Mouse (Mus musculus): ENCODE results near the gene Gadd45a. TPM values are rescaled to one million over a fixed set of nuclear protein-coding genes. Genes with fewer than 3 reads are reported as not detected.

Gene Gadd45a
- total RNA-seq (2021), result 10 to 100 TPM in 1 of 2 experiments, 1 to 10 TPM in 1; 7.2 to 10.5 TPM

- DNase-seq (ENCODE audit: low spot score in 2 of 2), result peak; percentile 87 to 88
- intact Hi-C loops (cut with DNase I), result loop anchor here (5.0 to 10.0 kb wide), 4 partner anchors 75 to 142 kb away; partner anchors contain the start of gene Gng12
Observed at GRCm38 (mm10) chr6:67036837-67037628, at the start of gene Gadd45a. Gene Gadd45a, minus strand, starts transcription at chr6:67037457.

GRCm38 (mm10) chr6:67085850-67086437 is 48.7 kb upstream of the Gadd45a start:
- DNase-seq (ENCODE audit: low spot score in 2 of 2), result no peak
- intact Hi-C loops (cut with DNase I), result no loop called here

DNA sequence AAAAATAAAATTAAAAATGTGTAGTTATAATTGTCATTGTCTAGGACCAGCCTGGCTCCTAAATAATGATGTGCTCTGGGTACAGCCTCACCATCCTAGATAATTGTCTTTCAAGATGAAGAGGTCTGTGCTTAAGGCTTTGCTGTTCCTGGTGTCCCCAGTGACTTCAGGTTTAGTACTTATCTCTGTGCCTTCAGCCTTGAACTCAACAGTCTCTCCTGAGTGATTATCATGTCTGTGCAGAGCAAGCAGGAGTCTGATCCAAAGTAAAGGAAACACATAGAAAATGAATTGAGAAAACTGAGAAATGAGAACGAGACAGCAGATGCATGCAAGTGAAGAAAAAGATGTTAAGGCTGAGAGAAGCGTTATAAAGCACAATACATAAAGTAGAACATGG is 47.2 kb upstream of the Gadd45a start:
- DNase-seq (ENCODE audit: low spot score in 2 of 2), result no peak
- intact Hi-C loops (cut with DNase I), result no loop called here

DNA sequence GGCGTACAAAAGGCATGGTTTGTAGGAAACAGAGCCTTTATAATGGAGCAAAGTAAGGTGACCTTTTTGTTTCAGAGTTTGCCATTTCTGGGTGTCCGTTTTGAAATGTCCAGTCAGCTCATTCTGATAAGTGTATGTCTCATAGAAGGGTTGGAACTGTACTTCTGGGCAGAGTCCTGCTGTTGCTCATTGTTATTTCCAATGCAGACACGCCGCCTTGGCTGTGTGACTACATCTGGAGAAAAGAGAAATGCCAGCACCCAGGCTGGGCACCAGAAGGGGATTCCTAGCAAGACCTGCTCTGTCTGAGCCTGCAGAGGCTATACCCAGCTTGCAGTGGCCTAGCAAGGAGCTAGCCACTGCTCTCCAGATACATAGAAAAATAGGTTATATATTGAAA is 43.9 kb upstream of the Gadd45a start:
- no peak for DNase-seq (ENCODE audit: low spot score in 2 of 2)
- intact Hi-C loops (cut with DNase I), result no loop called here

DNA sequence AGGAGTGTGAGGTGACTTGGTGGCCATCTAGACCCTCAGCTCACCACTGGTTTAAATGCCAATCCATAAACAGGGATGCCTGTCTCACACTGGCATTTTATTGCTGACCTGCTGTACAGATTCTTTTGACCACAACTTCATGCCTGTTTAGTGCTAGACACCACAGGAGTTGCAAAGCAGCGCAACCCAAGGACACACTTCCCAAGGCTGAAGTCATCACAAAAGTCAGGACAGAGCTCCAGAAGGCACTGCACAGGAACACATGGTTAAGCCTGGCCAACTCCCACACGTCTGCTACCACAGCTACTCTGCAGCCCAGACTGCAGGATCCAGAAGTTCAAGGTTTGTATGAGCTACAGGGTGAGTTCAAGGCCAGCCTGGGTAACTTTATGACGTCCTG is 40.8 kb upstream of the Gadd45a start:
- intact Hi-C loops (cut with DNase I), result no loop called here
- no peak for DNase-seq (ENCODE audit: low spot score in 2 of 2)

- intact Hi-C loops (cut with DNase I), result no loop called here
- no peak for DNase-seq (ENCODE audit: low spot score in 2 of 2)
Observed at GRCm38 (mm10) chr6:67077477-67077876, 40.2 kb upstream of the Gadd45a start.

- no peak for DNase-seq (ENCODE audit: low spot score in 2 of 2)
- intact Hi-C loops (cut with DNase I), result no loop called here
Observed at GRCm38 (mm10) chr6:67076348-67076747, 39.1 kb upstream of the Gadd45a start.

GRCm38 (mm10) chr6:67074868-67075267 is 37.6 kb upstream of the Gadd45a start:
- intact Hi-C loops (cut with DNase I), result no loop called here
- no peak for DNase-seq (ENCODE audit: low spot score in 2 of 2)

- intact Hi-C loops (cut with DNase I), result no loop called here
- DNase-seq (ENCODE audit: low spot score in 2 of 2), result no peak
Observed at GRCm38 (mm10) chr6:67073929-67074328, 36.7 kb upstream of the Gadd45a start.

DNA sequence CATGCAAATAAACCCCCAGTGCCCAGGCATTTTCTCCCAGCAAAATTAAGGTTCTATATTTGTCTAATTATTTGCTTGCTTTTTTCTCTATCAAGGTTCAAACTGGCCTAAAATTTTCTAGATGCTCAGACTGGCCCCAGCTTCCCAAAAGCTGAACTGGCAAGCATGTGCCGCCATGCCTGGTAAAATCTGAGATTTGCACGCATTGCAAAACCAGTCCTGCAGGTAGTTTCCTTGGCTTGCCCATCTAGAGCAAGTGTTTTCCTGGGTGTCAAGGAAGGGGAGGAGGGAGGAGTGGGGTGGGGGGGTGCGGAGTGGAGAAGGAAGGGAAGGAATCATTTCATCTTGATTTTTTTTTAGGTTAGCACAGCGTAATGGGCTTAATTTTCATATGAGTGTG is 36.2 kb upstream of the Gadd45a start:
- no peak for DNase-seq (ENCODE audit: low spot score in 2 of 2)
- intact Hi-C loops (cut with DNase I), result no loop called here

DNA sequence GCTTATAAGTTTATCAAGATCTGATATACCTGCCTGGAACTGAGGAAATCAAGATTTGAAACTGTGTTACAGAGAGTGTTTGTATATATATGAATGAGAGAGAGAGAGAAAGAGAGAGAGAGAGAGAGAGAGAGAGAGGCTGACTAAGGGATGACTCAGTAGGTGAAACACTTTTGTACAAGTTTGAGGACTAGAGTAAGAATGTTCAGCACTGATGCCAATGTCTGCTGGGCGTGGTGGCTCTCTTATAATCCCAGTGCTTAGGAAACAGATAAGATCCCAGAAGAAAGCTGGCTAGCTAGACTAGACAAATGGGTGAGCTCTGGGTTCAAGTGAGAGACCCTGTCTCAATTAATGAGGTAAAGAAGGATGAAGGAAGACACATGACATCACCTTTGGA is 34.4 kb upstream of the Gadd45a start:
- no peak for DNase-seq (ENCODE audit: low spot score in 2 of 2)
- intact Hi-C loops (cut with DNase I), result no loop called here

GRCm38 (mm10) chr6:67069800-67070315 is 32.6 kb upstream of the Gadd45a start:
- intact Hi-C loops (cut with DNase I), result no loop called here
- peak in 1 of 2 experiments; percentile 5 for DNase-seq (ENCODE audit: low spot score in 2 of 2)

DNA sequence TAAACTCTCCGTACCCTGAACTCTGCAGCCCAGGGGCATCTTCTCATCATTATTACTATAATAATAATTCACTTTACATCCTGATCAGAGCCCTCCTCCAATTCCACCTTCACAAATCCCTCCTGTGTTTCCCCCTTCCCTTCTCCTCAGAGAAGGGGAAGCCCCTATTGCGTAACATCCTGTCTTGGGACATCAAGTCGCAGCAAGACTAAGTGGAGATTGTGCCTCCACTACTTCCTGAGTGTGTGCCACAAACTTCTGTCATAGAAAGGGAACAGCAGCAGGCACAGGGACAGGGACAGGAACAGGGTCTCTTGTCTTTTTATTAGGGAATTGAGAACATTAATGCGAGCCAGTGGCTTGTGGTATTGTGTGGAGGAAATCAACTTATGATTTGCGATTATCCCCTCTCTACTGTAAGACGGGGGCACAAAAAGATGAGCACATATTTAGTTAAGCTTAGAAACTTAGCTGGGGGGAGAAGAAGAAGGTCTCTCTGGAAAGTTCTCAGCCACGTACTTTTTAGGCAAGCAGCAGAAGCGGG is 32.0 kb upstream of the Gadd45a start:
- intact Hi-C loops (cut with DNase I), result no loop called here

DNA sequence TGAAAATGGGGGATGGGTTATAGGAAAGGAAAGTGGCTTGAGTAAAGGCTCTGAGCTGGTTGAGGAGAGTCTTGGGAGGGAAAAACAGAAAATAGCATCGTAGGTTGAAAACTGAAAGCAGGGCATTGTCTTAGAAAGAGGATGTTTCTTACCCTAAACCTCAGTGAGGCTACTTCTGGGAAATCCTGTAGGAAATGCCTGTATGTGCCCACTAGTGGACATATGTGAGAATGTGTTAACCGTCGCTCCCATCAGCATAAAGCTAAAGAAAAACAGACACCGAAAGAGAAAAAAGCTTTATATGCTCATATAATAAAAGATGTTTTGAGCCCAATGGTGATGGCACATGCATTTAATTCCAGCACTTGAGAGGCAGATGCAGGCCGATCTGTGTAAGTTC is 22.8 kb upstream of the Gadd45a start:
- intact Hi-C loops (cut with DNase I), result no loop called here
- no peak for DNase-seq (ENCODE audit: low spot score in 2 of 2)

More for the DNA sequence above, 32.0 kb upstream of the Gadd45a start:
- DNase-seq (ENCODE audit: low spot score in 2 of 2), result no peak

GRCm38 (mm10) chr6:67057991-67058696 is 20.9 kb upstream of the Gadd45a start:
- intact Hi-C loops (cut with DNase I), result no loop called here
- DNase-seq (ENCODE audit: low spot score in 2 of 2), result no peak

DNA sequence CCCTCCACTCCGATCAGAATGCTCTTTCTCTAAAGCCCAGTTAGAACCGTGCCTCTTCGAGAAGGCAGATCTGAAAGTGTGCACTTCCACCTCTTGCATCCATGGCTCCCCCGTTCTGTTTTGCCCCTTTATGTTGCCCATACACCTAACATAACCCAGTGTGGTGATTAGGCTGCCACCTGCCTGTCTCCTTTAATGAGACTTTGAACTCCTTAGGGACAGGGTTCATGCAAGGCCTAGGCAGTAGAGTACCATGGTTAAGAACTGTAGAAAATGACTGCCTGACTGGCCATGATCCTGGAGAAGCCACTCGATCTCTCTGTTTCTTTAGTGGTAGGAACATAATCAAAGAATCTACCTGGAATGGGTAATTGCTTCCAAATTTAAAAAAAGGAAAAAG is 20.3 kb upstream of the Gadd45a start:
- no peak for DNase-seq (ENCODE audit: low spot score in 2 of 2)
- intact Hi-C loops (cut with DNase I), result no loop called here

GRCm38 (mm10) chr6:67056889-67057564 is 19.8 kb upstream of the Gadd45a start:
- no peak for DNase-seq (ENCODE audit: low spot score in 2 of 2)
- intact Hi-C loops (cut with DNase I), result no loop called here

- no peak for DNase-seq (ENCODE audit: low spot score in 2 of 2)
- intact Hi-C loops (cut with DNase I), result no loop called here
Observed at GRCm38 (mm10) chr6:67056108-67056888, 19.0 kb upstream of the Gadd45a start.

DNA sequence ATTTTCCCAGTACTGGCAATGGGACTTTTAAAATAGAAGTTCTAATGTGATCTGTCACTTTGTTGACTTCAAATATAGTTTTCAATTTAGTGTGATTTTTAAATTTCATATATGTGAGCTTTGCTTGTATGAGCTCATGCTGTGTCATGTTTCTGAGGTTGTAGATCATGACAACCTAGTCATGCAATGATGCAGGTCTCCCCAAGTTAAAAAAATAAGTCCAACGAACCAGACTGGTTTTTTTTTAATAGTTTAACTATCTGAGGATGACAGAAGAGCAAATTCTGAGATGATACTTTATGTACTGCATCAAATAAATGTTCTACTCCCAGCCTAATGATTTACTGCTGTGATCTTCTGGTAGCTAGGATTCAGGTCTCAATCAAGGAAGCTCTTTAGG is 12.8 kb upstream of the Gadd45a start:
- intact Hi-C loops (cut with DNase I), result no loop called here
- no peak for DNase-seq (ENCODE audit: low spot score in 2 of 2)

Data from left cerebral cortex, postnatal 36 days (tissue).